Mouse (Mus musculus): ENCODE results near the gene Mr1. TPM values are rescaled to one million over a fixed set of nuclear protein-coding genes. Genes with fewer than 3 reads are reported as not detected.

Mr1 gene
- polyA plus RNA-seq, 1 experiment: 19.3 TPM

- H3K27ac ChIP-seq (replicated peaks; ENCODE audit: low read depth, low read length): no peak overlapping the region; the same call in 1 of the 2 replicates
- H3K4me1 ChIP-seq (ENCODE audit: control insufficient read depth, insufficient read depth, insufficient read length, low read length): peaks cover 18% of the 10 kb centered on the region
- no peak overlapping the region for H3K4me3 ChIP-seq (ENCODE audit: insufficient read depth, low read depth, low read length)
Observed at GRCm38 (mm10) chr1:155093145-155093791, 53.3 kb downstream of the Mr1 start.

GRCm38 (mm10) chr1:155091842-155092800 is 54.5 kb downstream of the Mr1 start:
- no peak overlapping the region for H3K4me3 ChIP-seq (ENCODE audit: insufficient read depth, low read depth, low read length)
- H3K4me1 ChIP-seq (ENCODE audit: control insufficient read depth, insufficient read depth, insufficient read length, low read length): peaks cover 21% of the 10 kb centered on the region
- H3K27ac ChIP-seq (replicated peaks; ENCODE audit: low read depth, low read length): peak overlapping the region; percentile 24

GRCm38 (mm10) chr1:155091374-155091841 is 55.2 kb downstream of the Mr1 start:
- peaks cover 26% of the 10 kb centered on the region for H3K4me1 ChIP-seq (ENCODE audit: control insufficient read depth, insufficient read depth, insufficient read length, low read length)
- H3K27ac ChIP-seq (replicated peaks; ENCODE audit: low read depth, low read length): peak overlapping the region; percentile 24
- H3K4me3 ChIP-seq (ENCODE audit: insufficient read depth, low read depth, low read length): no peak overlapping the region

- Histone ChIP-seq H3K4me1 (ENCODE audit: control insufficient read depth, insufficient read depth, insufficient read length, low read length) (peaks cover 31% of the 10 kb centered on the region), H3K27ac (replicated peaks; ENCODE audit: low read depth, low read length) (no peak overlapping the region), H3K4me3 (ENCODE audit: insufficient read depth, low read depth, low read length) (no peak overlapping the region)
Observed at GRCm38 (mm10) chr1:155090736-155091135, 55.9 kb downstream of the Mr1 start.

- Histone ChIP-seq H3K4me1 (ENCODE audit: control insufficient read depth, insufficient read depth, insufficient read length, low read length) (peaks cover 31% of the 10 kb centered on the region), H3K27ac (replicated peaks; ENCODE audit: low read depth, low read length) (no peak overlapping the region), H3K4me3 (ENCODE audit: insufficient read depth, low read depth, low read length) (no peak overlapping the region)
Observed at GRCm38 (mm10) chr1:155090327-155090726, 56.3 kb downstream of the Mr1 start.

GRCm38 (mm10) chr1:155088847-155089603 is 57.6 kb downstream of the Mr1 start:
- H3K4me1 ChIP-seq (ENCODE audit: control insufficient read depth, insufficient read depth, insufficient read length, low read length): peaks cover 39% of the 10 kb centered on the region
- H3K4me3 ChIP-seq (ENCODE audit: insufficient read depth, low read depth, low read length): no peak overlapping the region
- H3K27ac ChIP-seq (replicated peaks; ENCODE audit: low read depth, low read length): no peak overlapping the region

GRCm38 (mm10) chr1:155088046-155088445 is 58.6 kb downstream of the Mr1 start:
- Histone ChIP-seq H3K4me3 (ENCODE audit: insufficient read depth, low read depth, low read length) (no peak overlapping the region), H3K4me1 (ENCODE audit: control insufficient read depth, insufficient read depth, insufficient read length, low read length) (peaks cover 35% of the 10 kb centered on the region), H3K27ac (replicated peaks; ENCODE audit: low read depth, low read length) (no peak overlapping the region)

GRCm38 (mm10) chr1:155086893-155087292 is 59.7 kb downstream of the Mr1 start:
- no peak overlapping the region for H3K4me3 ChIP-seq (ENCODE audit: insufficient read depth, low read depth, low read length)

GRCm38 (mm10) chr1:155086416-155086815 is 60.2 kb downstream of the Mr1 start:
- peaks cover 36% of the 10 kb centered on the region for H3K4me1 ChIP-seq (ENCODE audit: control insufficient read depth, insufficient read depth, insufficient read length, low read length)

More at GRCm38 (mm10) chr1:155086893-155087292, 59.7 kb downstream of the Mr1 start:
- peak overlapping the region; percentile 46 for H3K27ac ChIP-seq (replicated peaks; ENCODE audit: low read depth, low read length)
- H3K4me1 ChIP-seq (ENCODE audit: control insufficient read depth, insufficient read depth, insufficient read length, low read length): peaks cover 35% of the 10 kb centered on the region

GRCm38 (mm10) chr1:155084839-155085238 is 61.8 kb downstream of the Mr1 start:
- H3K4me3 ChIP-seq (ENCODE audit: insufficient read depth, low read depth, low read length): no peak overlapping the region
- H3K27ac ChIP-seq (replicated peaks; ENCODE audit: low read depth, low read length): no peak overlapping the region
- peaks cover 36% of the 10 kb centered on the region; the same call in 1 of the 2 replicates for H3K4me1 ChIP-seq (ENCODE audit: control insufficient read depth, insufficient read depth, insufficient read length, low read length)

More at GRCm38 (mm10) chr1:155086416-155086815, 60.2 kb downstream of the Mr1 start:
- H3K4me3 ChIP-seq (ENCODE audit: insufficient read depth, low read depth, low read length): no peak overlapping the region
- H3K27ac ChIP-seq (replicated peaks; ENCODE audit: low read depth, low read length): peak overlapping the region; percentile 46

GRCm38 (mm10) chr1:155083271-155084265 is 63.0 kb downstream of the Mr1 start:
- peak overlapping the region; percentile 57 for H3K4me3 ChIP-seq (ENCODE audit: insufficient read depth, low read depth, low read length)
- peaks cover 36% of the 10 kb centered on the region; the same call in 1 of the 2 replicates for H3K4me1 ChIP-seq (ENCODE audit: control insufficient read depth, insufficient read depth, insufficient read length, low read length)
- H3K27ac ChIP-seq (replicated peaks; ENCODE audit: low read depth, low read length): peak overlapping the region; percentile 82; the same call in 1 of the 2 replicates

GRCm38 (mm10) chr1:155082965-155083268 is 63.7 kb downstream of the Mr1 start:
- Histone ChIP-seq H3K4me3 (ENCODE audit: insufficient read depth, low read depth, low read length) (peak overlapping the region; percentile 57), H3K27ac (replicated peaks; ENCODE audit: low read depth, low read length) (peak overlapping the region; percentile 82), H3K4me1 (ENCODE audit: control insufficient read depth, insufficient read depth, insufficient read length, low read length) (peaks cover 36% of the 10 kb centered on the region; the same call in 1 of the 2 replicates)

- Histone ChIP-seq H3K4me1 (ENCODE audit: control insufficient read depth, insufficient read depth, insufficient read length, low read length) (peaks cover 36% of the 10 kb centered on the region; the same call in 1 of the 2 replicates), H3K4me3 (ENCODE audit: insufficient read depth, low read depth, low read length) (peak overlapping the region; percentile 57), H3K27ac (replicated peaks; ENCODE audit: low read depth, low read length) (peak overlapping the region; percentile 82)
Observed at GRCm38 (mm10) chr1:155082158-155082964, 64.3 kb downstream of the Mr1 start.
